Mouse (Mus musculus): ENCODE results near the gene Bcor.

- TF ChIP-seq POLR2A (IDR thresholded peaks at IDR 0.05; ENCODE audit: extremely low read depth, insufficient read depth, low read length) (no peak), CTCF (IDR thresholded peaks at IDR 0.05; ENCODE audit: low read depth, low read length) (no peak)
Measured at GRCm38 (mm10) chrX:12041453-12041852, 118.7 kb downstream of the Bcor start.

Measured in liver, adult 2 months (tissue).